In genomic region chr10:62511528-62511927, GRCm38 (mm10) we compare ENCODE assay signal across 23 mouse cellular contexts. TPM values are rescaled to one million over a fixed set of nuclear protein-coding genes. Genes with fewer than 3 reads are reported as not detected.
DNase-seq lines count a peak whose midpoint lies in the region; ATAC-seq and TF ChIP-seq lines count a peak whose summit lies in the region.
"Had no signal": no experiment of that assay in that cellular context is flagged by ENCODE, and none has a peak within 500 bp of the region (broad histone marks: within the 10 kb centered on the region; RNA-seq: fewer than 3 reads in every experiment).

No protein-coding gene starts in this region.

- no peaks in the 10 kb centered on the region for H3K9me3 ChIP-seq in midbrain, embryonic 13.5 days
- H3K9me3 ChIP-seq: embryonic facial prominence, embryonic 15.5 days; forebrain, embryonic 15.5 days; heart, embryonic 15.5 days; hindbrain, embryonic 12.5 days had no signal

- peak; percentile 28 for ATAC-seq in megakaryocyte, adult 5-6 weeks (ENCODE audit: poor library complexity, severe bottlenecking)
- no peak for ATAC-seq in midbrain, embryonic 13.5 days
- ATAC-seq: activated CD4-positive, CD25-positive, alpha-beta regulatory T cell, adult 4 months; CD4-positive, CD25-positive, alpha-beta regulatory T cell, adult 4 months; forebrain, embryonic 15.5 days; hindbrain, embryonic 16.5 days; inflammation-experienced regulatory T-cells, adult 6 months; Patski had no signal

- DNase-seq in testis, postnatal 10 days (ENCODE audit: low spot score) = no peak
- DNase-seq in embryo, embryonic 11 days = no peak
- DNase-seq in heart, postnatal 14 days = no peak
- DNase-seq: adrenal gland, postnatal 14 days; B cell, adult 2 months; cerebellum, adult 18-20 months; cerebellum, adult 9-11 months; cerebellum, postnatal 36 days; heart, adult 2 months had no signal

- intact Hi-C loops in heart, postnatal 14 days (cut with DNase I) = no loop called here

- no peak for TF ChIP-seq POLR2A in testis, adult 2 months (IDR thresholded peaks at IDR 0.05; ENCODE audit: control insufficient read depth, low read depth, low read length)
- no peak for TF ChIP-seq POLR2A in bone marrow, adult 2 months (IDR thresholded peaks at IDR 0.05; ENCODE audit: borderline replicate concordance, control insufficient read depth, low read depth, low read length)

- no peak overlapping the region for H3K4me2 ChIP-seq in midbrain, embryonic 13.5 days (replicated peaks)
- H3K4me2 ChIP-seq: embryonic facial prominence, embryonic 15.5 days; forebrain, embryonic 15.5 days; heart, embryonic 11.5 days; heart, embryonic 15.5 days; hindbrain, embryonic 12.5 days had no signal

- WGBS in bone marrow, adult 2 months = 2% methylated on average over 6 of the region's 6 CpGs
- whole genome bisulfite sequencing in midbrain, embryonic 13.5 days = 84% methylated on average over 6 of the region's 6 CpGs

- no peaks in the 10 kb centered on the region for H3K27me3 ChIP-seq in testis, adult 2 months (ENCODE audit: control insufficient read depth, insufficient read depth, low read length)
- peaks cover 17% of the 10 kb centered on the region for H3K27me3 ChIP-seq in midbrain, embryonic 13.5 days
- H3K27me3 ChIP-seq: Patski had no signal

- TF ChIP-seq CTCF in testis, adult 2 months (IDR thresholded peaks at IDR 0.05; ENCODE audit: control insufficient read depth, insufficient read depth, insufficient replicate concordance, low read depth, low read length) = no peak
- TF ChIP-seq CTCF in bone marrow, adult 2 months (IDR thresholded peaks at IDR 0.05; ENCODE audit: control insufficient read depth, insufficient read depth, low read length) = no peak

- no peak overlapping the region for H3K27ac ChIP-seq in testis, adult 2 months (ENCODE audit: control insufficient read depth, insufficient read depth, low read depth, low read length)
- peak overlapping the region; percentile 46; the same call in 1 of the 2 replicates for H3K27ac ChIP-seq in bone marrow, adult 2 months (ENCODE audit: control insufficient read depth, insufficient read depth, low read depth, low read length, poor library complexity)
- H3K27ac ChIP-seq in midbrain, embryonic 13.5 days = no peak overlapping the region
- H3K27ac ChIP-seq: embryonic facial prominence, embryonic 15.5 days; forebrain, embryonic 15.5 days; heart, adult 2 months; heart, embryonic 15.5 days; hindbrain, embryonic 12.5 days had no signal

- peak overlapping the region; percentile 53 for H3K4me3 ChIP-seq in testis, adult 2 months (ENCODE audit: control insufficient read depth, low read depth, low read length)
- no peak overlapping the region for H3K4me3 ChIP-seq in bone marrow, adult 2 months (replicated peaks; ENCODE audit: control insufficient read depth, low read depth, low read length)
- H3K4me3 ChIP-seq in midbrain, embryonic 13.5 days (replicated peaks) = no peak overlapping the region
- H3K4me3 ChIP-seq: embryonic facial prominence, embryonic 15.5 days; forebrain, embryonic 15.5 days; heart, adult 2 months; heart, embryonic 15.5 days; hindbrain, embryonic 12.5 days had no signal

- no peaks in the 10 kb centered on the region for H3K36me3 ChIP-seq in testis, adult 2 months (ENCODE audit: control insufficient read depth, insufficient read depth, low read length)
- H3K36me3 ChIP-seq in midbrain, embryonic 13.5 days = no peaks in the 10 kb centered on the region
- H3K36me3 ChIP-seq: embryonic facial prominence, embryonic 15.5 days; forebrain, embryonic 15.5 days; heart, embryonic 15.5 days; hindbrain, embryonic 12.5 days had no signal

- peaks cover 15% of the 10 kb centered on the region for H3K4me1 ChIP-seq in testis, adult 2 months (ENCODE audit: control insufficient read depth, insufficient read depth, low read length)
- peaks cover 4% of the 10 kb centered on the region; the same call in 1 of the 2 replicates for H3K4me1 ChIP-seq in bone marrow, adult 2 months (ENCODE audit: control insufficient read depth, insufficient read depth, low read length)
- H3K4me1 ChIP-seq in midbrain, embryonic 13.5 days (replicated peaks) = no peaks in the 10 kb centered on the region; the same call in 1 of the 2 replicates
- H3K4me1 ChIP-seq: hindbrain, embryonic 12.5 days had no signal

- H3K9ac ChIP-seq in midbrain, embryonic 13.5 days (replicated peaks) = no peak overlapping the region
- H3K9ac ChIP-seq: embryonic facial prominence, embryonic 15.5 days; forebrain, embryonic 15.5 days; heart, embryonic 15.5 days; hindbrain, embryonic 12.5 days had no signal

RNA-seq across cellular contexts. Expression of gene Srgn, which starts 15.7 kb away (rescaled TPM):
- polyA plus RNA-seq in testis, adult 2 months (2012; rRNA removed) = 18.0 and 20.5 TPM in 2 replicates
- polyA plus RNA-seq in bone marrow, adult 2 months (2011; ENCODE audit: insufficient read depth, insufficient read length, low replicate concordance, missing spikeins) = 68.7 and 72.9 TPM in 2 replicates
- total RNA-seq in megakaryocyte, adult 5-6 weeks (2015) = 646 and 668 TPM in 2 replicates
- 492 and 500 TPM in 2 replicates for total RNA-seq in megakaryocyte, adult 5-6 weeks (2017)
- 7.3 and 8.7 TPM in 2 replicates for polyA plus RNA-seq in midbrain, embryonic 13.5 days (2015; fragmentation: Nextera tagmentation; extraction: Ambion mirVana)
- 10 to 100 TPM; 41.0 to 41.1 TPM for total RNA-seq in heart, postnatal 14 days (2021)
- polyA plus RNA-seq: Patski had no signal

RNA-seq across cellular contexts. Expression of gene Vps26a, which starts 24.9 kb away (rescaled TPM):
- 94.3 and 104 TPM in 2 replicates for polyA plus RNA-seq in testis, adult 2 months (2012; rRNA removed)
- 13.6 and 26.5 TPM in 2 replicates for polyA plus RNA-seq in bone marrow, adult 2 months (2011; ENCODE audit: insufficient read depth, insufficient read length, low replicate concordance, missing spikeins)
- total RNA-seq in megakaryocyte, adult 5-6 weeks (2015) = 101 and 124 TPM in 2 replicates
- total RNA-seq in megakaryocyte, adult 5-6 weeks (2017) = 124 and 146 TPM in 2 replicates
- polyA plus RNA-seq in midbrain, embryonic 13.5 days (2015; fragmentation: Nextera tagmentation; extraction: Ambion mirVana) = 68.5 and 69.2 TPM in 2 replicates
- 10 to 100 TPM; 45.2 to 45.5 TPM for total RNA-seq in heart, postnatal 14 days (2021)
